Mouse (Mus musculus) left cerebral cortex, postnatal 4 days (tissue): ENCODE results near the gene Avil. TPM values are rescaled to one million over a fixed set of nuclear protein-coding genes. Genes with fewer than 3 reads are reported as not detected.
A peak's percentile ranks its signal among the peaks of the same experiment; 100 is the strongest.
"Not testable (repeated sequence)": the region's sequence is repeated elsewhere in the genome, so short reads cannot be mapped to it uniquely, and the experiment has no call there.

ENCODE experiments used
- DNase-seq: peaks from one replicate; pipeline ENCODE4 v3.0.0-alpha.2; 2022
- intact Hi-C: fragments of 180-260 bp; cut with DNase I; formaldehyde crosslinking; loops from one replicate; pipeline ENCODE4 v1.15.1; 2025
- total RNA-seq, 2 experiments: library from RNA; stranded (reverse); gene quantifications; 2 replicates each; pipeline ENCODE4 v1.2.3; 2021

Gene Avil
- total RNA-seq, 2 experiments from 2014 or later, result 0.12 to 0.16 TPM

GRCm38 (mm10) chr10:127056490-127056889, 56.0 kb downstream of the Avil start:
- intact Hi-C loops, result no loop called here

DNA sequence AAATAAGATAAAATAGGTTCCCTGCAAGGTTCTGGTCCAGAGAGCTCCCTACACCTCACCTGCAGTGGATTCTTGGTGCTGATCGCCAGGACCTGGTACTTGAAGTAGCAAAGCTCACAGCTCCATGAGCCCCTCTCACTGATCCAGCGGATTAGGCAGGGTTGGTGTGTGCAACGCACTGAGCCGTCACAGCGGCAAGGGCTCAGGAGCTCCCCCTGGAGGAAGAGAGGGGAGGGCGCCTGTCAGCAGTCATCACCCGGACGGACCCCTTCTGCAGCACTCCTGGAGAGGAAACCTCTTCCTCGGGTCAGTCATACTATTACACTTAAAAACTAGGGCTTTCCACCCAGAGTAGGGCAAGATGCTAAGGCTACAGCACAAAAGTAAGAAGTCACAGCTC, 57.7 kb downstream of the Avil start:
- intact Hi-C loops, result no loop called here
- peak; percentile 86 for DNase-seq

More at GRCm38 (mm10) chr10:127056490-127056889, 56.0 kb downstream of the Avil start:
- DNase-seq, result no peak

- intact Hi-C loops, result no loop called here
- no peak for DNase-seq
Measured at GRCm38 (mm10) chr10:127058708-127059107, 58.2 kb downstream of the Avil start.

GRCm38 (mm10) chr10:127059174-127059967, 58.9 kb downstream of the Avil start:
- peak; percentile 57 for DNase-seq
- intact Hi-C loops, result no loop called here

DNA sequence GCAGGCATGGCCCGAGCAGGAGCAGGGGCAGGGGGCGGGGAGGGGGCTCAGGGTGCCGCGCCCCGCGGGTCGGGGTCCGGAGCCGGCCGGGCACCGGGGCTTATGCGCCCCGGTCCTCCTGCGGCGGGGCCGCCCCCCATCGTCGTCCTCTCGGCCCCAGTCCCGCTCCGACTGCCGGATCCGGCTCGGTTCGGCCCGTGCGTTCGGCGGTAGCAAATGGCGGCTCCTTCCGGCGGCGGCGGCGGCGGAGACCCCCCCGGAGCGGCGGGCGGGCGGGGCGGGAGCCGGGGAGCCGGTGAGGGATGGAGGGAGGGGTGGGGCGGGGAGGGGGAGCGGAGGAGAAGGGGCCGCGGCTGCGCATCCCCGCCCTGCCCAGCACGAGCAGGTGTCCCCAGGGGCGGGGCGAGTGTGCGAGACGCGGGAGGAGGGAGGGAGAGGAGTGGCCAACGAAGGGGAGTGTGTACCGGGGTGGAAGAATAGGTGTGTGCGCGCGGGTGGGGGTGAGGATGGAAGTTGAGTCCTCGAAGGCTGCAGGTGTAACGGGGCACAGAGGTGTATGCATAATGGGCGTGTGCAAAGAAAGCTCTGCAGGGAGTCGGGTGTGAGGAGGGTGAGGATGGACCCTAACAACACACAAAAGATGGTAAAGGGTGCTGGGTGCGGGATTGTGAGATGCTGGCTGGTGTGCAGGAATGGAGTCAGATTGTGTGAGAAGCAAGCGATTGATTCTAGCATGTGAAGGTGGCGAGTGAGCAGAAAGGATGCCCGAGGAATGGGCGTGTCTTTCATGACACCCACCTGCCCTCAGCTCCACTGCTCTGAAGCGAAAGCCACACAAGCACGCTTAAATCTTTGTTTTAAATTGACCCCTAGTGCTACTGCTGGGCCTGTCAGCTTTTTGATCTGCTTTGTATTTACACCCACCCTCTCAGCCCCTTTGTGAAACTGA, 59.7 kb downstream of the Avil start, which contains the start of gene March9:
Gene March9 (minus strand): TSS at position 217 of the 949 bp plus-strand sequence.
- DNase-seq, result peak; percentile 84
- intact Hi-C loops, result no loop called here

- no peak for DNase-seq
- intact Hi-C loops, result no loop called here
Measured at GRCm38 (mm10) chr10:127061085-127061484, 60.6 kb downstream of the Avil start.

GRCm38 (mm10) chr10:127061513-127061912, 61.0 kb downstream of the Avil start:
- intact Hi-C loops, result no loop called here

DNA sequence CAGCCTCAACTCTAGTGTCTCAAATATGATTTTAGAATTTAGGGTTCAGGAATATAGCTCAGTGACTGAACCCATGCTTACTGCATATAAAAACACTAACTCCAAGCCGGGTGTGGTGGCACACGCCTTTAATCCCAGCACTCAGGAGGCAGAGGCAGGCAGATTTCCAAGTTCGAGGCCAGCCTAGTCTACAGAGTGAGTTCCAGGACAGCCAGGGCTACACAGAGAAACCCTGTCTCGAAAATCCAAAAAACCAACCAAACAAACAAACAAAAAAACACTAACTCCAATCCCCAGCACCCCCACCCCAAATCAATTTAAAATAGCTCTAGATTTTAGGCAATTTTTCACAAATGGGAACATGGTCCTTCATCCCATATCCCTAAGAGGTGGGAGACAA, 61.6 kb downstream of the Avil start:
- DNase-seq, intact Hi-C loops: not testable (repeated sequence)

More at GRCm38 (mm10) chr10:127061513-127061912, 61.0 kb downstream of the Avil start:
- DNase-seq, result no peak

GRCm38 (mm10) chr10:127062503-127062902, 62.0 kb downstream of the Avil start:
- intact Hi-C loops, result no loop called here
- no peak for DNase-seq

GRCm38 (mm10) chr10:127063239-127063872, 62.8 kb downstream of the Avil start, which contains the start of gene Cdk4:
TSS of gene Cdk4 (plus strand) at chr10:127063534.
- intact Hi-C loops, result no loop called here

DNA sequence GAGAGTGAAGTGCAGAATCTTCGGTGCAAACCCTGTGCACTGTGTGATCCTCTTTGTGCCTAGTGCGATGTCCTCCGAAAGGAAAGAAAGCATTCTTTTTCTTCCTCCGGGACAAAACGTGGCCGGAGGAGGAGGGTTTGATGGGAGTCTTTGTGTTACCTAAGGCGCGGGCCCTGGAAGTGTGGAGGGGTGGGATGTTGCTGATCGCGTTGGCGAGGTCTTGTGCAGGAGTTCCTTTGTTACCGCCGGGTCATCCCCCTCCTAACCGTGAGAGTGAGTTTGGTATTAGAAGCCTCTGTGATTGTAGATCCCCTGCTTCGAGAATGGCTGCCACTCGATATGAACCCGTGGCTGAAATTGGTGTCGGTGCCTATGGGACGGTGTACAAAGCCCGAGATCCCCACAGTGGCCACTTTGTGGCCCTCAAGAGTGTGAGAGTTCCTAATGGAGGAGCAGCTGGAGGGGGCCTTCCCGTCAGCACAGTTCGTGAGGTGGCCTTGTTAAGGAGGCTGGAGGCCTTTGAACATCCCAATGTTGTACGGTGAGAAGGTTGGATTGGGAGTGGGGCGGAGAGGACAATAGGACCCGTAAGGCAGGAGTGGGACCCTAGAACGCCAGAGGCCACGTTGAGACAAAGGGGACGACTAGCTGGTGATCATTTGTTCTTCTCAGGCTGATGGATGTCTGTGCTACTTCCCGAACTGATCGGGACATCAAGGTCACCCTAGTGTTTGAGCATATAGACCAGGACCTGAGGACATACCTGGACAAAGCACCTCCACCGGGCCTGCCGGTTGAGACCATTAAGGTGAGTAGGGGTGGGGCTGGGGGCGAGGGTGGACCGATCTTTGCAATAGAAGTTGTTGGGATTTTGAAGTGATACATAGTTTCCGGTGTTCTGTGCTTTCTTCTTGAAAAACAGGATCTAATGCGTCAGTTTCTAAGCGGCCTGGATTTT, 63.7 kb downstream of the Avil start:
- DNase-seq, result peak; percentile 32
- intact Hi-C loops, result no loop called here

More at GRCm38 (mm10) chr10:127063239-127063872, 62.8 kb downstream of the Avil start, which contains the start of gene Cdk4:
- peak; percentile 100 for DNase-seq

- DNase-seq, result no peak
- intact Hi-C loops, result no loop called here
Measured at GRCm38 (mm10) chr10:127065981-127066380, 65.5 kb downstream of the Avil start.

DNA sequence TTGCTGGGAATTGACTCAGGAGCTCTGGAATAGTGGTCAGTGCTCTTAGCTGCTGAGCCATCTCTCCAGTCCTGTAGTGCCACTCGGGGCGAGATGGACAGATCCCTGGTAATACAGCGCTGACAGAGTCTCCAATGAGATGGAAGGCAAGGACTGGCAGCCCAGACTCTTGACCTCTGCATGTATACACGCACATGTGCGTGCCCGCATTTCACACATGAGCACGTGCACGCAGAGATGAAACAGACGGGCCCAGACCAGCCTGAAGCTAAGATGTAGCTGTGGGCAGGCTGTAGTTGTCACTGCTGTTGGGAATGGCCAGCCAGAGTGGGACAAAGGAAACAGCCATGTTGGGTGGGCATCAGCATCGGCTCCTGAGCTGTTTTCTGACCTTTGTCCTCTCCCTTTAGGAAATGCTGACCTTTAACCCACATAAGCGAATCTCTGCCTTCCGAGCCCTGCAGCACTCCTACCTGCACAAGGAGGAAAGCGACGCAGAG, 66.1 kb downstream of the Avil start:
- intact Hi-C loops, result no loop called here

DNA sequence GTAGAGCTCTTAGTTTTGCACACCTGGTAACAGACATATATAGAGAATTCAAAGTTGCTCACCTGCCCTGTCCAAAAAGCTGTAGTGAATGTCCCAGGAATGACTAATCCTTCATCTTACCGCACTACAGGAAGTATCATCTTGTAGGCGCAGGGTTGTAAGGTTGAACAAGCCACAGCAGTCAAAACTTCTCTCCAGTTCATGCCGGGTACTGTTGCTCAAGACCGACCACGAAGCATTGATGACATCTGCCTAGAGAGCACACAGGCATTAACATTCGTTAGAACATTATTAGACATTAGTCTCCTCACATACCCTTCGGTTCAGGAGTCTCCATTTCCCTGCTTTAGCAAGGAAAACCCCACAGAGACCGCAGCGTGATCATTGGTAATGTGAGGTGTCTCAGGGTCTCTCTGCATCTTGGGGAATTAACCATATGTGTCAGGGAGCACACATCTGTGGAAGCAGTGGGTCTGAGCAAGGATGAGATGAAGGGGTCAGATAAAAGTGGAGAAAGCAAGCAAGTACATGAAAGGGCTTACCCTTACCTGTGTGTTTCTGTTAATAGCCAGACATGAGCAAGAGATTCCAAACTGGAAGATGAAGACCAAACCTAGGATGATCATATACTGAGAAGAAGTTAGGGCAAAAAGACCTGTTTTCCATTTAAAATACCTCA, 68.0 kb downstream of the Avil start:
- intact Hi-C loops, result no loop called here
- no peak for DNase-seq

More for the DNA sequence above, 66.1 kb downstream of the Avil start:
- DNase-seq, result no peak

DNA sequence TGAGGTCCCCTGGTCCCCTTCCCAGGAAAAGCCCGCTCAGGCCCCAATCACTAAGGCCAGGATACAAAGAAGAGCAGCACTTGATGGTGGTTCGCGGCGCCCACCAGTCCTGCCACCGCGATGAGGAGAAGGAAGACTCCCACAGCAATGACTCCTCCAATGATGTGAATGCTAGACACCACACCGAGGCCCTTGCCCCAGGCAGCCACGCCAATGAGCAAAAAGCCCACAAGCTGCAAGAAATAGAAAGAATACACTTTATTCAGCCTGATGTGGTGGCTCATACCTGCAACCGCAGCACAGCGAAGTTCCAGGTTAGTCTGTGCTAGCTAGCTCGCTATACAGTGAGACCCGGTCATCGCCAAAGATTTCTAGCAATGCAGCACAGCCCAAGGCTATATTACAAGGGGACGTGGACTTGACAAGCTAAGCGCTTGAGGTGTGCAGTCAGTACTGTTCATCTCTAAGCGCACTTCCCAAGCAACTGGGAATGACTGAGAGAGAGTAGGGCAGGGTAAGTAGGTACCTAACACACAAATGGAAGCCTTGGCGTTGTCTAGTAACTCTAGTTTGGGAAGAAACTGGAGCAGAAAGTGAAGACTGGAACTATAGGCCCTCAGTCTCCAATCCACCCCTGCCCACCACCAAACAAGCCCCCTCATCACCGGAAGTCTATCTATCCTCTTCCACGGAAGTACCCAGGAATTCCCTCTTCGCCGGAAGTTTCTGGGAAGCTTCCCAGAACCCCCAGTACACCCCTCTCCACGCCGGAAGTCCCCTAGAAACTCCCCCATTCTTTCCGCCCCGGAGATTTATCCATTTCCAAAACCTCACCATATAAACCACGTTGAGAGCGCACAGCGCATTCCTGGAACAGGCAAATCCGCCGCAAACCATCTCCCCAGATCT, 69.0 kb downstream of the Avil start:
- DNase-seq, result peak; percentile 66
- intact Hi-C loops, result no loop called here
